Mouse (Mus musculus): ENCODE data around the gene Tmem218.

Gene Tmem218

DNA sequence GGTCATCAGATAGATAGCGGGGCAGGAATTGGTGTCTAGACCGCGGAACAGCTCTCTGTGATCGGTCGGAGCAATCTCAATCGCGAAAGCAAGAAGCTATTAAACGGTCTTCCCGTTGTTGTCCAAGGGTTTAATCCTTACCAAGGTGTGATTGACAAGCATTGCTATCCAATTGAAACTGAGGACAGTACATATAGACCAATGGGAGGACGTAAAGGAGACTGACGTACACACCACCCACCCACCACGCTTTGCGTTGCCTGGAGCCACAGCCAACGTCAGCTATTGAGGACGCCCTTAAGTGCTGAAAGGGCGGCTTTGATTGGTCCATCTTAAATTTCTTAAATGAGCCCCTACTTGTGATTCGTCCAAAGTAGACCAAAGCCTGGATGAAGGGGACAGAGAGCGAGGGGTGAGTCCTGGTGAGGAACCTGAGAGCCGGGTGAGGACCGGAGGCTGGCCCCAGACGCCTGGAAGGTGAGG is at the start of gene Tmem218:
Gene Tmem218, plus strand, starts transcription at position 295 of the 483 bp plus-strand sequence.
- peak; percentile 87 to 88 for DNase-seq (ENCODE audit: low spot score in 2 of 2)

GRCm38 (mm10) chr9:37160686-37161085 is 47.3 kb upstream of the Tmem218 start:
- DNase-seq (ENCODE audit: low spot score in 2 of 2): no peak

DNA sequence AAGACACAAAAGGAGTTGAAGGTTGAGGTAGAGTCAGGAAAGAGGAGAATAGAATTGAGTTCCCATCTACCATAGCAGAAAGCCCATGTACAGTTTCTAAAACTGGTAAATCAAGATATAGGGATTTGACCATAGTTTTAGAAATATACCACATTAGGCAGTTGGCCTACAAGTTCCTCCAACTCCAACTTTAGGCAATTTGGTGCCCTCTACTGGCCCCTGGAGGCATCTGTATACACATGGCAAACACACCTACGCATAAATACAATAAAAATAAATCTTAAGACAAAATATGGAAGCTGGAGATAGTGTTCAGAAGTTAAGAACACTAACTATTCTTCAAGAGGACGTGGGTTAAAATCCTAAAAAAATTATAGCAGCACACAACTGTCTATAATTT is 41.1 kb upstream of the Tmem218 start:
- no peak for DNase-seq (ENCODE audit: low spot score in 2 of 2)

- DNase-seq (ENCODE audit: low spot score in 2 of 2): no peak
These were observed 34.6 kb upstream of the Tmem218 start for GRCm38 (mm10) chr9:37173376-37173775.

- DNase-seq (ENCODE audit: low spot score in 2 of 2): no peak
These were observed 32.0 kb upstream of the Tmem218 start for GRCm38 (mm10) chr9:37176002-37176401.

GRCm38 (mm10) chr9:37177107-37177506 is 30.9 kb upstream of the Tmem218 start:
- peak; percentile 19 to 45 for DNase-seq (ENCODE audit: low spot score in 2 of 2)

DNA sequence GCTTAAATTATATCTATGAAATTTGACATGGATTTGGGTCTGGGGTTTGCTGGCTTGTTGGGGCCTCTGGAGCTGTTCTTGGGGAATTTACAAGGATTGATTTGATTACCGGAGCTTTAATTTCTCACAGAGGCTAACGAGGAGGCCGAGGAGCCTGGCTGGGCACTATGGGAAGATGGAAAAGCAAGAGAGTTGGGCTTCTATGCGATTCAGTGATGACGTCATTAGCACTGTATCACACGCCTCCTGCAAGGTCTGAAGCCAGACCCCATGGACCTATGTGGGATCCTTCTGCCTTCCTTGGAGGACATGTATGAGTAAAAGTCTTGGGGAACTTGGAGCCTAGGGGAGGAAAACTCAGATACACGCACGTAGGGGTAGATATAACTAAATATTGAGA is 30.5 kb upstream of the Tmem218 start:
- DNase-seq (ENCODE audit: low spot score in 2 of 2): no peak

DNA sequence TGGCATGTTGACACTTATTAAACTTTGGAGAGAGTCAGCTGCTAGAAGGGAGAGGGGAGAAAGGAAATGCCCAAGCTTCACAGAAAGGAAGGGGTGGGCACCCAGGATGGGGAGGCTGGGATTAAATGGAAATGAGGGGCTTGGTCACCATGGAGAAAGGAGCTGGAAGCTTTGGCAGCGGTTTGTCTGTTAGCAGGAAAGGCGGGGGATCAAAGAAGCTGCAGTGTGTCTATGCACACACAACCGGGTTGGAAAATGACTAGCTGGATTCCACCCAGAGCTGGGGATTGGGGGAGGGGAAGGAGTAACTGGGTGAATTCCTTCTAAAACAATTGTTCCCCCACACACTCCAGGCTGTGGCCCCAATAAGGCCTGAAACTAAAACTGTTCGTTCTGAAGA is 29.1 kb upstream of the Tmem218 start:
- no peak for DNase-seq (ENCODE audit: low spot score in 2 of 2)

GRCm38 (mm10) chr9:37179596-37179995 is 28.4 kb upstream of the Tmem218 start:
- DNase-seq (ENCODE audit: low spot score in 2 of 2): no peak

DNA sequence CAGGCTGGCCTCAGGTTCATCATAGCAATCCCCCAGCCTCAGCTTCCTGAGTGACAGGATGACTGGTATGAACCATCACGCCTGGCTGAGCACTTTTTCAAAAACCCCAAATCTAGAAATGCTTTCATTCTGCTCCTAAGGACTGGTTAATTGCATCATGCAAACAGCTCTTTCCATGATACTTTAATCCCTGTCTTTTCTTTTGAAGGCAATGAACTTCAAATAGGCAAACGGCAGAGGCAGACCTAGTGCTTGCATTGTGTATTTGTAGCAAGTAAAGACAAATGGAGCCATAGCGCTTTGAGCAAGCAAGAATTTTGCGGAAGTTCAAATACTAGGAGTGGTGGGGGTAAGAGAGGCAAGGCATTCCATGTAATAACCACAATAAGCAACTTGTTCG is 26.4 kb upstream of the Tmem218 start:
- no peak for DNase-seq (ENCODE audit: low spot score in 2 of 2)

DNA sequence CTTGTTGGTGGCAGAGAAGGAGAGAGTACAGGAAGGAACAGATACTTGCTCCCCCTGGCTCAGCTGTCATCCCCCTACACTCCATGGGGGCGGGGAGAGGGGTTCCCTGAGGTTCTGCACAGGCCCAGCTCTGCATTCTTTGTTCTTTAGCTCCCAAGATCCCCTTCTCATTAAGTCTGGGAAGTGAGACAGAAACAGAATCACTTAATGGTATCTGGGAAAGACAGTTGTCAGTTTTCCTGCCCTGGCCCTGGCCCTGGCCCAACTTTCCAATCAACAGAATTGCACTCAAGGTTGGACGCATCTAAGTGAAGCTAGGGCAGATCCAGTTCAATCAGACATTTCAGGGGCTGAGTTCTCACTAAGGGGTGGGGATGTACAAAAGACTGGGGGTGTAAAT is 24.8 kb upstream of the Tmem218 start:
- DNase-seq (ENCODE audit: low spot score in 2 of 2): no peak

DNA sequence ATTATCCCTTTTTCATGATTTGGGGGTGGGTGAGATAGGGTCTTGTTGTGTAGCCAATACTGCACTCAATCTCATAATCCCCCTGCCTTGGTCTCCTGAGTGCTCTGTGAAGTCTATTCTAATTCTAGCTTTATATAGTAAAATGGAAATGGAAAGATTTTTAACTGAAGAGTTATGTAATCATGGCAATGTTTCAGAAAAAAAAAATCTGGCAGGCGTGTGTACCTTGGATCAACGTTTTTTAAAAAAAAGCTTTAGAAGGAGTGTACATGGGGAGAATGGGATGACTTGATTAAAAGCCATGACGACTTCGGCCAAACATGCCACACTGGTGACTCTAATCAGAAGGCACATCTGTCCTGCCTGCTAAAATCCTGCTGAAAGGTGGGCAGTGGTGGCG is 20.6 kb upstream of the Tmem218 start:
- DNase-seq (ENCODE audit: low spot score in 2 of 2): no peak

DNA sequence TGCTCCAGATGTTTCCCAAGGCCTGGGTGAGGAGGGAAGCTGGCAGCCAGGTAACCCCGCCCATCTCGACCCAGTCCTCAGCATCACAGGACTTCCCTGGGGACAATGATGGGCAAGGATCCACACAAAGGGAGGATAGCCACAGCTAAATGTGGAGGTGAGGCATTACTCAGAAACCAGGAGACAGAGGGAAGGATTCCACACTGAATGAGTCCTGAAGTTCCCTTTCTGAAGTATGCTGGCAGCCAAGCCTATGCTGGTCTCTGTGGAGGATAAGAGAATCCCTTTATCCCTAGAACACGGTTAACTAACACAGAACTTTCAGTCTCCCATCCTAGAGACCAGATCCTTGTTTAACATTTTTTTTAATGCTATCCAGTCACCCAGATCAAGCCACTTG is 20.0 kb upstream of the Tmem218 start:
- no peak for DNase-seq (ENCODE audit: low spot score in 2 of 2)

DNA sequence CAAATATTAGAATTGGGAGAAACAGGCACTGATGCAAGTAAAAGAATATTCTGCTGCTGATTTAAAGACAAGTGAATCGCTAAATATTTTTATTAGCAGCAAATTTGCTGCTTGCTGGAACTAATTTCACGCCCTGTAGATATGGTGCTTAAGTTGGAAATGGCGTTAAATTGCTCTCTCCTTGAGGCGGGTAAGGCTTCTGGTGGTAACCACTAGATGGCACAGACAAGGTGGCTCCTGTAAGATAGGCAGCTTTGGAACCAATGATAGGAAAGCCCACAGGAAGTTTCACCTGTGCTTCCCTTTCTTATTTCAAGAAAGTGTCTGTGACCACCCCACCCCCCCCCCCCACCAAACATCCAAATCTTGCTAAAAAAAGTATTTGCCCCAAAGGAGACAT is 11.0 kb upstream of the Tmem218 start:
- DNase-seq (ENCODE audit: low spot score in 2 of 2): no peak

DNA sequence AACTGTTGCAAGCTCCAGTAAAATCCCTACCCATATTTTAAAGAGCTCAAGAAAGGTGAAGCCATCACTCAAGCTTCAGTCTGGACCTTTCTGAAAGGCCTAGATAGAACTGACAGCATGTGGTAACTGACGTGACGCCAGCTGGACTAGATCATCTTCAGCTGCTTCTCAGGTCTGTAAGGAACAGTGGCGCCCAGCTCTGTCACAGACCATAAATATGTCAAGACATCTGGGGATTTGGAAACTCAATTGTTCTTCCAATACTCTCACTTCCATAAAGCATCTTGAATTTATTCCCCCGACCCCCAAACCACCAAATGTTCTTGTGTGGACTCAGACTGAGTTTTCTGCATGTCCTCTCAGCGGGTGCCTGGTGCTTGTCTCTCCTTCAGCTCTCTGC is 7.6 kb upstream of the Tmem218 start:
- DNase-seq (ENCODE audit: low spot score in 2 of 2): no peak

- no peak for DNase-seq (ENCODE audit: low spot score in 2 of 2)
These were observed 4.1 kb upstream of the Tmem218 start for GRCm38 (mm10) chr9:37203884-37204283.

DNA sequence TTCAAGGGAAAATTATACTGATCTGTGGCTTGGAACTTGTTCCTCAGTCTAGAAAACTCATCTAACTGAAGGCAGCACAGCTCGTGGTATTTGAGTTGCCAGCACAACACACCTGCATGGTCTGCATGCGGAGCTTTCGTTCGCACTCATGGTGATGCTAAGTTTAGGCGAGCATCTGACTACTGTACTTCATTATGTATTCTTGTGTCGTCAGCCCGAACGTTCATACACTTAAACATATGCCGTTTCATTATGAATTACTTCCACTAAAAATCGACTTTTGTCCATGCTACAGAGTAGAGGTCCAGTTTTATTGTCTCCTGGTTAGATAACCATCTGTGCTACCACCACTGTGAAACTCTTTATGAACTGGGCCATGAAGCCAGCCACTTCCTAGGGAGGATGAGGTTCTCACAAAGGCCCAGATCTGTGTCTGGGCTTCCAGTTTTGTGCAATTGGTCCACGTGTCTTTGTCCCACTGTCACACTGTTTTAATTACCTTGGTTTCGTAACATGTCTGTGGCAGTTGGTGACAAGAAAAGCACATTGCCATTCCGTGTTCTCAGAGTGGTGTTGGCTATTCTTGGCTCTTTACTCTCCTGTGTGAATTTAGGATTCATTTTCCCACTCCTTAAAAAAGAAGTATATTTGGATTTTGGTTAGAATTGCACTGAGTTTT is 5.2 kb downstream of the Tmem218 start:
- DNase-seq (ENCODE audit: low spot score in 2 of 2): no peak

- DNase-seq (ENCODE audit: low spot score in 2 of 2): no peak
These were observed 6.5 kb downstream of the Tmem218 start for GRCm38 (mm10) chr9:37214327-37215060.

GRCm38 (mm10) chr9:37220755-37221154 is 12.7 kb downstream of the Tmem218 start:
- DNase-seq (ENCODE audit: low spot score in 2 of 2): no peak

- no peak for DNase-seq (ENCODE audit: low spot score in 2 of 2)
These were observed 17.6 kb downstream of the Tmem218 start for GRCm38 (mm10) chr9:37225581-37225980.

GRCm38 (mm10) chr9:37229880-37230325 is 21.9 kb downstream of the Tmem218 start:
- peak; percentile 60 to 64 for DNase-seq (ENCODE audit: low spot score in 2 of 2)

DNA sequence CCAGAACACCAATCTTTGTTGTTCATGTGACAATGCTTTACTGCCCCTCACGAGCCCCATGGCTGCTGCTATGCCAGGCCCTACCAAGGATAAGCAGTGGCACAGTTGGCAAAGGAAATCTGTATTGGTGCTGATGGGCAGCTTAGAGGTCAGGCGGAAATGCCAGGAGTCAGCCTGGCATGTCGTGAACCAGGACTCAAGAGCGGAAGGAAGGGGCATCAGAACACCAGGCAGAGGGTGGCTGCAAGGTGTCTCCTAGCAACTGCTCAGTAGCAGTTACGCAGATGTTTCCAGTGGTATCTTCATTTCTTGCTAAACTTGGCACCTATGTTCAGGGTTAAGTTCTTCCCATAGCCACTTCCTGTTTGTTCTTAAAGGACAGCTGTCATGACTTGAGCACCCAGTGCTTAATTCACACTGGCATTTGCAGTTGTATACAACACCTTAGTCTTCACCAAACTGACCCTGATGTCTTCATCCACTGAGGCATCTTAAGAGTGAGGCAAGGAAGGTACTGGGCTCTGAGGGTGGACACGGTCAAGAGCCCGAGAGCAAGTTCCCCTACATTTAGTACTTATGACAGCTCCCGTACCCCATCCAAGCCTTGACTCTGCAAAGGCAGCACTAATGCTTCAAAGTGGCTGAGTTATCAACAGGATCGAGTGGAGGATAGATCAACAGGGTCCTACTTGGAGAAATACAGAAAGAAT is 22.6 kb downstream of the Tmem218 start:
- no peak for DNase-seq (ENCODE audit: low spot score in 2 of 2)

Data from urinary bladder, postnatal 36 days (tissue).